Mouse (Mus musculus) lung, postnatal 36 days (tissue): ENCODE results near the gene Oas2.

Experiments
- DNase-seq: peaks from one replicate; pipeline ENCODE4 v3.0.0; 2022; ENCODE audit warnings: mixed read lengths

Oas2 gene

DNA sequence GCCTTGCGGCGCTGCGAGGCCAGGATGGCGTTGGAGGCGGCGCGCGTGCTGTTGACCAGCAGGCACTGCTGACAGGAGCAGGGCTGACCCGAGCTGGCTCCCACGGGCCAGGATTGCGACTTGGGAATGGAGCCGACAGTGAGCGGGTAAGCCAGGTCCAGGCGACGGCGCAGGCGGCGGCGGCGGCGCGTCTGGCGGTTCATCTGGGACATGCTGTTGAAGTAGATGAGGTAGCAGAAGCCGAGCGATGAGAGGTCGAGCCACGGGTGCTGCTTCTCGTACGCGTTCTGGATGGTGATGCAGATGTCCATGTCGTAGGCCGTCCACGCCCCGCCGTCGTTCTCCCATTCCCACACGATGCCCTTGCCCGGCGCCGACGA, 55.0 kb downstream of the Oas2 start:
- no peak for DNase-seq

DNA sequence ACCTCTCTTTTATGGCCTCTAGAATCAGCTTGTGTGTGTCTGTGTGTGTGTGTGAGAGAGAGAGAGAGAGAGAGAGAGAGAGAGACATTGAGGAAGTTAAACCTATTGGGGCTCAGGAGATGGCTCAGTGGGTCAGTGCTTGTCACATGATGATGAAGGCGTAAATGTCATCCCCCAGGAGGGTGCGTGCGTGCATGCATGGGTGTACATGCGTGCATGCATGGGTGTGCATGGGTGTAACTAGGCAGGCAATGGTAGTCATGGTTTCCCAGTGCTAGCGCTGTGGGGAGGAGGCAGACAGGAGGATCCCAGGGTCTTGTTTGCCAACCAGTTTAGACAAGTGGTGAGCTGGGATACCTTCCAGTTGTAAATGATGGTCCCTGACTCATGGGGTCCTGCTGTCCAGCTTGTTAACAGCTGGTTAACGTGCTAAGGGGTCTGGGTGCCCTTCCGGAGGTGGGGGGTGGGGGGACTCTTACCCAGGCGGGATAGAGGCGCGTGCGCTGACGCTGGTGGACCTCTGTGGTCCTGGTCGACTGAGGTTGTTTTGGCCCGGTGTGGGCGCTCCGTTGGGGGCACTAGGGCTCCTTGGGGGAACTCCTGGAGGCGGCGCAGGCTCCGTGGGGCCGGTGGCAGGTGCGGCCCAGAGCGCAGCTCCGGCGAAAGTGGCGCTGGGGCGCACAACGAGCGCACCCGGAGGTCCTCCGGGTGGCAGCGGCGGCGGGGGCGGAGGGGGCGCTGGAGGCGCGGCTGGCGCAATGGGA, 55.5 kb downstream of the Oas2 start:
- DNase-seq, result no peak

DNA sequence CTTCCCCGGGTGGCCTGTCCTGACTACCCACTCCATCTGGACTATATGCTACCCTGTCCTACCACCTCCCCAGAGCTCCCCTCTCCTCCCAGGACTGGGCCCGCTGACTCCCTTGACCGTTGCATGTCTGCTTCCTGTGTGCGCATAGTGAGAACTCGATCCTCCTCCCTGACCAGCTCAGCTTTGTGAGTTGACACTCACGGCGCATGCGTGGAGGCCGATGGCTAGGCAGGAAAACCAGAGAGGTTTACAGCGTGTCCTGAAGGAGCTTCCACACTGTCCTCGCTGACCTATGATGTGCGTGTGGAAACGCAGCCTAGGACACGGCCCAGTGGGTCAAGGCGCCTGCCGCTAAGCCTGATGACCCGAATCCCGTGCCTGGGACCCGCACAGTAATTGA, 57.6 kb downstream of the Oas2 start:
- DNase-seq, result no peak

DNA sequence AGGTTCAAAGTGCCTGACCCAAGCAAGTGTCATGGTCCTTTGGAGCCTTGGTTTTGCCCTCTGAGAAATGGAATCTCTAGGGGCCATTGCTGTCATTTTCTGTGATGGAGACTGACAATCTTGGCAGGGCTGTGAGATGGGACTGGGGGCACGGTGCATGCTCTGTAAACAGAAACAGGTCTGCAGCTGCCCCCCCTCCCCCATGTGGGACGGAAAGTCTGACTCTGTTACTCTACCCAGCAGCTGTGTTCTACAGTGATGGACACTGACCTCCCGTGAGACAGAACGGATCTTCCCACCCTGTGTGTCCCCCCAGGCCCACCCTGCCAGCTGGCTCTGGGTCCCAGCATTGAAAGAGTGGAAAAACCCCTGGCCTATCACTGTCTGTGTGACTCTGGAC, 59.2 kb downstream of the Oas2 start:
- no peak for DNase-seq

DNA sequence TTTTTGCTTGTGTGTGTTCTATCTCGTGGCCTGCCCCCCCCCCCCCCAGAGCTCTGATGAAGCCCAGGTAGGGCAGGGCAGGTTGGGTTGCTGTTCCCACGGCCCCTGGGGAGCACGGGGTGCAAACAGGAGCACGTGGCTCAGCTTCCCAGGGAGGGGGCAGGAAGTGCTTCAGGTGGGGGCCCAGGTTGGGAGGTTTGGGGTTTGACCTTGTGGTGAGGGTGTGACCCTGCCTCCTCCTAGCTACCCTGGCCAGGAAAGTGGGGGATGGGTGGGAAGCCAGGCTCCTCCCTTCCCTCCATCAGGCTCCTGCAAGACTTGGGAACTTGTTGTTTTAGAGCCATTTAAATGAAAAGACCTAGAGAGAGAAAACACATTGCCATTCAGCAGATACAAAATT, 61.2 kb downstream of the Oas2 start:
- no peak for DNase-seq

DNA sequence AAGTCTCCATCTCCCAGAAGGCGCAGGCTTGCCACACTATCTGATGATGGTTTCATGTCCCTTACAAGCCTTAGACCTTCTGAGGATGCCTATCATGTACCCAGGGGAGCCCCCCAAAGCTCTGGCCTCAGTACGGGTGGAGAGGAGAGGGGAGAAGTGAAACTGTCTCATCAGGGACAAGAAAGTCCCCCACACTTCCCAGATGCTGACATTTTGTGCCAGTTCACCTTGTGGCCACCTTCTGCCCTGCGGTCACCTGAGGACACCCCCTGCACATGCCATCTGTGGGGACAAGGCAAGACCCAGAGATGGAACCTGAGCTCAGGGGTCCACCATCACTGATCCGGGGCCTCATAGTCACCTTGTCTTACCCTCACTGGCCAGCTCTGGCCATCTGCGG, 61.8 kb downstream of the Oas2 start:
- no peak for DNase-seq

DNA sequence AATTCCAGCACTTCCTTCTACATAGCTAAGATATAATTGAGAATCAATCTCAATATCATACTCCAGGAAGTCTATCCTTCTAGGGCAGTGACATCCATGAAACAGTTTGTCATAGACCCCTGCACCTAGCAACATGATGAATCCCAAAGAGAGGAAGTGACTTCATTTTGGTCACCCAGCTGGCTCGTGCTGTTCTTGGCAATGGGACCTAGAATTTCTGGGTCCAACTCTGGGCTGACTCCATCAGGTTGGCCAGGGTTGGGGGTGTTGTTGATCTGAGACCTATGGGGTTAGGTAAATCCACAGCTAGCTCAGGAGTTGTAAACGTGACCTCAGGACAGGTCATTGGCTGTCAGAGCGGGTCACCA, 62.2 kb downstream of the Oas2 start:
- DNase-seq, result no peak

DNA sequence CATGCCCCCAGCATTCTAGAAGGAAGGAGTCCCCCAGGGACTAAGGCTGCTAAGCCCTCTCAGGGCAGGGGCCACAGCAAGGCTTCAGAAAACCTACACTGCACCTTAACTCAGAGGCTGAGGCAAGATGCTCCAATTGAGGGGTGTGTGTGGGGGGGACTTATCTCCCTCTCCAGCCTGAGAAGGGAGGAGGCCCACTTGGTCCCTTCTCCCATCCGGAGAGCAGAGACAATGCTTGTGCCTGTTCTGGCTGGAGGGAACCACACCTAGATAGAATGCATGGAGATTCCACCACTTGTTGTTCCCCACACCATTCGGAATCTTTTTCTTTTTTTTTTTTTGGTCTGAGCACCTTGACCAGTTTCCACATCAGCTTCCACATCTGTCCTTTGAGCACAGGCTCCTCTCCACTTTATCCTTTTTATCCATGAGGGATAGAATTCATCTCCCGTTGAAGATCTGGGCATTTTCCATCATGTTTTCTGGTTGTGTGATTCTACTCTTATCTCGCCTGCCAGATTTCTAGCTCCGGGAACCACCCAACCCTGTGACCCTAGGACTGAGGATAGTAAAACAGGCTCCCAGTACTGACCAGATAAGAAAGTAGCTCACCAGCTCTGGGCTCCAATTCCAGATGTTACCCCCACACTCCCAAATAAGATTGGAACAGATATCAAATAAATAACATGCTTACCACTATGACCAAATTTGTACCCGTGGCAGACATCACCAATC, 62.7 kb downstream of the Oas2 start:
- DNase-seq, result no peak

DNA sequence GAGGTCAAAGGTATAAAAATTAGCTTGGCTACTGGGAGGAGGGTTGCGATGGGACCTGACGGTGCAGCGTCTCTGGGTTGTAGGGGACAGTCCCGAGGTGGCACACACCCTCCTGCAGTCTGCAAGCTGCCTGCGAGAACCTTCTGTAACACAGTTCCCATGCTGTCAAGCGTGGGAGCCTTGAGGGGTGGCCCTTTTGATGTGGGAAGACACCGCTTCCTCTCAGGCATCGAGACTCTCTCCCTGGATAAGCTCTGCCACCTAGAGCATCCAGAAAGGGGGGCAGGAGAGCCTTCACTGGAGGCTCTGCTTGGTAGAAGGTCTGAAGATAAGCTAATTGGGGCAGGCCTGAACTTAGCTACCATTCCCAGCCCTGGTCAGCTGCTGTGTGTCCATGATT, 64.0 kb downstream of the Oas2 start:
- DNase-seq, result no peak

DNA sequence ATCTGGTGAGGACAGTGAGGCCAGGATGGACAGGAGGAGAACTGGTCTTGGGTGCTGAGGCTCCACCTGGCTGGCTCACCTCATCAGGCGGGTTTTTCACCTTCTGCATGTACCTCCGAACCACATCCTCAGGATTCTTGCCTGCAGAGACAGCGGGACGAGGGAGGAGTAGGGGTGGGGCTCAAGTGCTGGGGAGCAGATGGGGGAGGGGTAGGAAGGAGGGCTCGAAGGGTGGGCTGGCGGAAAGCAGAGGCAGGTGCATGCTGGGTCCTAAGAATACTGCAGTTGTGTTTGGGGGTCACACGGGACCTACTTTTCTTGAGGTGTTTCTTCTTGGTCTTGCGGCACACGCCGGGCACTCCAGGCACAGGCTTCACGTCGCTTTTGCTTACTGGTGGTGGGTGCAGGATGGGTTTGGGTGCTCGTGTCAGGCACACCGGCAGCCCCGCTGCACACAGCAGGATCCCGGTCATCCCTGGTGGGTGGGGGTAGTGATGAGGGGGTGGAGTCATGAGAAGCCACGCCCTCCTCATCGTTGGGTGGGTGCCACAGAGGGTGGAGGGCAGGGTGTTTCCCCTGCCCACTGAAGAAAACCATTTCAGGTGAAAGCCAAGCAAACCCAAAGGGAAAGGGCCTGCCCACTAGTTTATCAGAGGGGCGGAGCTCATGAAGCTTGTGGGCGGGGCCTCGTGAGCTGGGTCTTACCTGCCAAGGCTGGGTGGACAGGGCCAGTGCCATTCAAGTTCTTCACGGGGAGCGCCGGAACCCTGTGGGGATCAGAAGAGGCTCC, 66.5 kb downstream of the Oas2 start:
- DNase-seq, result no peak

DNA sequence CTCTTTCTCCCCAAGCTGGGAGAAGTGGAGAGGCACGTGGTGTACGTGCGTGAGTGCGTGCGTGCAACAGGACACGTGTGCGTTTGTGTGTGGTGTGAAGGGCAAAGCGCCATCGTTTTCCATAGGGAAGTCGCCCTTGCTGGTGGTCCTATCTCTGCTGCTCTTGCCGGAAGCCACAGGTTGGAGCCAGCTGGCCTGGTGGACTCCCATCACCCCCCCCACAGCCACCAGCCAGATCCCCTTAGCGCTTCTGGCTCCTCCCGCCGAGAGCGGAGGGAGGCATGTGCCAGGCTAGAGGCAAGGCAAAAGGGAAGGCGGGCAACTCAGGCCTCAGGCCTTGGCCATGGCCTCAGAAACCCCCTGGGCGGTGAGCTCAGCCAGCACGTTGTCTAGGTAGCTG, 68.7 kb downstream of the Oas2 start:
- DNase-seq, result no peak
